Comparison of ENCODE assay signal across 8 mouse cellular contexts in the genomic region with DNA sequence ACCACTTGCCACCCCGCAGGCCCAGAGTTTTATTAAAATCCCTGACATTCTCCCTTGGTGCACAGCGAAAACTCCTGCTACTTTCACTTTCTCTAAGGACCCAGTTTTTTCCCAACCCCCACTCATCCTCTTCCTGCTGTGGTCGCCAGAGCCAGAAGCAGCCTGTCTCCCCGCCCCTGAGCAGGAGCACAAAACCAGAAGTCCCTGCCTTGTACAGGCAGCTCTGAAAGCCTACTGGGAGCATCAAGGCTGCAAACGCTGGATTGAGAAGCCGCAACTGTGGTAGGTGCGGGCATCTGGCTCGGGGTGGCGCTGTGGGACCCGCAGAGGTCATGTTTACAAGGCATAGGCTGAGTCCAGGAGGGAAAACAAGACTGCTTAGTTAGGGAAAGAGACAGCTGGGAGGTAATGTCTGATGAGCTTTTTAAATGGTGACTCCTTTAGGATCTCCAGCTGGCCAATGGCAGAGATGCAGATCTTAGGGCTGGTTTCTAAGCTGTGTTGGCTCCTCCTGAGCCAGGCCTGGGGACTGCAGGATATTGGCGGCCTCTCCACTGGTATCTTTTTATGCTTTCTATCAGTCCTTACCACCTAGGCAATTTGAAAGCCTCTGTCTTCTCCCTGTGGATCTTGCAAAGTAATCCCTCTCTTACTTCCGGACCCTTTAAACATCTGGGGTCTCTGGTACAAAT. TPM values are rescaled to one million over a fixed set of nuclear protein-coding genes. Genes with fewer than 3 reads are reported as not detected.
DNase-seq lines count a peak whose midpoint lies in the region; ATAC-seq lines count a peak whose summit lies in the region.

No protein-coding gene starts in this region.

- no peaks in the 10 kb centered on the region for H3K27me3 ChIP-seq in hindbrain, embryonic 13.5 days

- H3K36me3 ChIP-seq in hindbrain, embryonic 13.5 days, result no peaks in the 10 kb centered on the region

- H3K9ac ChIP-seq in hindbrain, embryonic 13.5 days, result peak overlapping the region; percentile 35; the same call in 1 of the 2 replicates

- peak; percentile 85 for DNase-seq in Muller cell, postnatal 12 days (ENCODE audit: inconsistent ontology term)
- peak; percentile 85 to 86 for DNase-seq in cerebellum, postnatal 10 days
- peak; percentile 71 to 79 for DNase-seq in frontal cortex, postnatal 14 days (ENCODE audit: low spot score in 2 of 2)
- DNase-seq in layer of hippocampus, postnatal 25 days (ENCODE audit: extremely low spot score in 1 of 2, low spot score in 1 of 2), result peak; percentile 62 to 68
- DNase-seq in lung, postnatal 25 days (ENCODE audit: low spot score), result peak; percentile 94
- DNase-seq in retina, embryonic 14.5 days (ENCODE audit: low spot score), result peak; percentile 81
- DNase-seq in thymus, postnatal 4 days, result peak; percentile 84

- ATAC-seq in hindbrain, embryonic 13.5 days (ENCODE audit: low FRiP score), result peak; percentile 90

- 22% methylated on average over 12 of the region's 12 CpGs for WGBS in hindbrain, embryonic 13.5 days

- peaks cover 9% of the 10 kb centered on the region; the same call in 1 of the 2 replicates for H3K4me1 ChIP-seq in hindbrain, embryonic 13.5 days (replicated peaks)

- peak overlapping the region; percentile 45 for H3K4me2 ChIP-seq in hindbrain, embryonic 13.5 days

- peak overlapping the region; percentile 22 for H3K4me3 ChIP-seq in hindbrain, embryonic 13.5 days

- H3K27ac ChIP-seq in hindbrain, embryonic 13.5 days, result peak overlapping the region; percentile 26; the same call in 1 of the 2 replicates

- H3K9me3 ChIP-seq in hindbrain, embryonic 13.5 days, result no peaks in the 10 kb centered on the region

RNA-seq across cellular contexts. Expression of a gene that starts 1.5 kb away (rescaled TPM):
- polyA plus RNA-seq in hindbrain, embryonic 13.5 days (2015; fragmentation: Nextera tagmentation; extraction: Ambion mirVana), result 1.3 and 1.8 TPM in 2 replicates
- total RNA-seq in layer of hippocampus, postnatal 25 days (2021), result 1 to 10 TPM; 4.8 to 5.9 TPM

RNA-seq across cellular contexts. Expression of a gene that starts 22.7 kb away (rescaled TPM):
- polyA plus RNA-seq in hindbrain, embryonic 13.5 days (2015; fragmentation: Nextera tagmentation; extraction: Ambion mirVana), result 0.47 and 0.70 TPM in 2 replicates
- total RNA-seq in layer of hippocampus, postnatal 25 days (2021), result not detected

RNA-seq across cellular contexts. Expression of a gene that starts 39.6 kb away (rescaled TPM):
- polyA plus RNA-seq in hindbrain, embryonic 13.5 days (2015; fragmentation: Nextera tagmentation; extraction: Ambion mirVana), result 1.4 and 2.0 TPM in 2 replicates
- 1 to 10 TPM in 1 of 2 experiments, under 1 TPM in 1; 0.99 to 1.2 TPM for total RNA-seq in layer of hippocampus, postnatal 25 days (2021)

Comparison
In these comparisons a context has a peak if more than half of its experiments do, and no peak if none do; other contexts are left out.
1. Peak in every context shown above with its lines: DNase-seq, ATAC-seq, H3K4me3 ChIP-seq and H3K27ac ChIP-seq.